Mouse (Mus musculus) olfactory bulb, adult 2 months (tissue): ENCODE results near the gene Rhoh. TPM values are rescaled to one million over a fixed set of nuclear protein-coding genes. Genes with fewer than 3 reads are reported as not detected.

Experiments
- H3K27ac ChIP-seq: fragments of 200-500 bp; 2 replicates; pipeline ENCODE4 v1.5.1; 2012; ENCODE audit warnings: low read depth, low read length; ENCODE audit not compliant: insufficient read depth
- H3K4me1 ChIP-seq: fragments of 200-500 bp; 2 replicates; pipeline ENCODE4 v1.6.1; 2012; ENCODE audit warnings: low read length; ENCODE audit not compliant: control insufficient read depth, insufficient read depth
- H3K4me3 ChIP-seq: fragments of 200-500 bp; 2 replicates; pipeline ENCODE4 v1.5.1; 2012; ENCODE audit warnings: mild to moderate bottlenecking, low read depth, low read length, moderate library complexity; ENCODE audit not compliant: insufficient read depth
- CTCF ChIP-seq: fragments of 200-500 bp; IDR thresholded peaks from 2 replicates; pipeline ENCODE4 v1.5.1; 2012; ENCODE audit warnings: low read depth, mild to moderate bottlenecking, low read length, moderate library complexity; ENCODE audit not compliant: insufficient read depth
- POLR2A ChIP-seq: fragments of 200-500 bp; IDR thresholded peaks from 2 replicates; pipeline ENCODE4 v1.6.1; 2012; ENCODE audit warnings: mild to moderate bottlenecking, low read depth, low read length, moderate library complexity; ENCODE audit not compliant: insufficient read depth
- WGBS: fragments of 180-500 bp; shearing (Covaris S2); methylation state at CpG from one replicate; pipeline ENCODE4 v1.1.7; 2018; 5-methylcytosine and 5-hydroxymethylcytosine counted together
- polyA plus RNA-seq: library from polyadenylated mRNA; stranded (reverse); fragments of >200 nt; gene quantifications from 2 replicates; pipeline ENCODE4 v1.2.4, GENCODE M21; 2012; ENCODE audit warnings: low replicate concordance; ENCODE audit not compliant: missing spikeins, insufficient read depth, insufficient read length

Rhoh gene
- polyA plus RNA-seq, 1 experiment = 158 TPM

- Histone ChIP-seq H3K4me1 (peaks cover 2% of the 10 kb centered on the region; the same call in 1 of the 2 replicates), H3K4me3 (no peak overlapping the region), H3K27ac (no peak overlapping the region)
- TF ChIP-seq POLR2A (no peak), CTCF (no peak)
- WGBS = 93% methylated on average over 7 of the region's 7 CpGs
Observed at GRCm38 (mm10) chr5:65914342-65914741, 53.3 kb downstream of the Rhoh start.

- 90% methylated on average over 5 of the region's 5 CpGs for WGBS
- TF ChIP-seq POLR2A (no peak), CTCF (no peak)
- Histone ChIP-seq H3K4me3 (no peak overlapping the region), H3K4me1 (peaks cover 2% of the 10 kb centered on the region; the same call in 1 of the 2 replicates), H3K27ac (no peak overlapping the region)
Observed at GRCm38 (mm10) chr5:65916930-65917329, 55.9 kb downstream of the Rhoh start.

GRCm38 (mm10) chr5:65918601-65919000 is 57.6 kb downstream of the Rhoh start:
- no peak for TF ChIP-seq POLR2A
- TF ChIP-seq CTCF = no peak
- no peak overlapping the region for H3K4me3 ChIP-seq
- H3K4me1 ChIP-seq = peaks cover 2% of the 10 kb centered on the region; the same call in 1 of the 2 replicates
- WGBS = 76% methylated on average over 3 of the region's 3 CpGs
- no peak overlapping the region for H3K27ac ChIP-seq

- no peak overlapping the region for H3K4me3 ChIP-seq
- H3K27ac ChIP-seq = no peak overlapping the region
- peaks cover 2% of the 10 kb centered on the region; the same call in 1 of the 2 replicates for H3K4me1 ChIP-seq
- 87% methylated on average over 12 of the region's 12 CpGs for WGBS
- TF ChIP-seq CTCF (no peak), POLR2A (no peak)
Observed at GRCm38 (mm10) chr5:65919326-65919725, 58.3 kb downstream of the Rhoh start.

GRCm38 (mm10) chr5:65919904-65920303 is 58.9 kb downstream of the Rhoh start:
- H3K4me3 ChIP-seq = no peak overlapping the region
- H3K4me1 ChIP-seq = peaks cover 2% of the 10 kb centered on the region; the same call in 1 of the 2 replicates
- TF ChIP-seq POLR2A (no peak), CTCF (no peak)
- 96% methylated on average over 3 of the region's 3 CpGs for WGBS
- H3K27ac ChIP-seq = no peak overlapping the region

- Histone ChIP-seq H3K27ac (no peak overlapping the region), H3K4me3 (no peak overlapping the region), H3K4me1 (peaks cover 2% of the 10 kb centered on the region; the same call in 1 of the 2 replicates)
- 70% methylated on average over 12 of the region's 12 CpGs for WGBS
- TF ChIP-seq POLR2A = no peak
- TF ChIP-seq CTCF = no peak
Observed at GRCm38 (mm10) chr5:65920701-65921426, 59.9 kb downstream of the Rhoh start.

- no peak overlapping the region for H3K4me3 ChIP-seq
- no peak overlapping the region for H3K27ac ChIP-seq
- TF ChIP-seq POLR2A = no peak
- TF ChIP-seq CTCF = no peak
- peaks cover 2% of the 10 kb centered on the region; the same call in 1 of the 2 replicates for H3K4me1 ChIP-seq
- 79% methylated on average over 9 of the region's 9 CpGs for WGBS
Observed at GRCm38 (mm10) chr5:65921477-65922138, 60.6 kb downstream of the Rhoh start.

- no peaks in the 10 kb centered on the region for H3K4me1 ChIP-seq
- 91% methylated on average over 6 of the region's 6 CpGs for WGBS
- TF ChIP-seq POLR2A (no peak), CTCF (no peak)
- H3K4me3 ChIP-seq = no peak overlapping the region
- H3K27ac ChIP-seq = no peak overlapping the region
Observed at GRCm38 (mm10) chr5:65926666-65927065, 65.7 kb downstream of the Rhoh start.

GRCm38 (mm10) chr5:65929162-65929561 is 68.1 kb downstream of the Rhoh start:
- H3K4me1 ChIP-seq = no peaks in the 10 kb centered on the region
- WGBS = 91% methylated on average over 7 of the region's 7 CpGs
- no peak overlapping the region for H3K4me3 ChIP-seq
- no peak overlapping the region for H3K27ac ChIP-seq
- no peak for TF ChIP-seq POLR2A
- no peak for TF ChIP-seq CTCF
